Mouse (Mus musculus): ENCODE data around the gene Rpp14. TPM values are rescaled to one million over a fixed set of nuclear protein-coding genes. Genes with fewer than 3 reads are reported as not detected.

The Rpp14 gene
- polyA plus RNA-seq, 1 experiment from 2014 or later = 47.7 TPM

- ATAC-seq (replicated peaks; ENCODE audit: extremely low read depth, insufficient read depth, low FRiP score) = no peak
- Histone ChIP-seq H3K27me3 (ENCODE audit: control insufficient read depth, insufficient read depth, low read length) (no peaks in the 10 kb centered on the region), H3K4me1 (ENCODE audit: control insufficient read depth, insufficient read depth, low read length) (no peaks in the 10 kb centered on the region), H3K9me3 (replicated peaks; ENCODE audit: control insufficient read depth, low read length) (no peaks in the 10 kb centered on the region), H3K4me2 (ENCODE audit: low read depth, low read length) (no peak overlapping the region), H3K36me3 (ENCODE audit: control insufficient read depth, insufficient read depth) (peaks cover 3% of the 10 kb centered on the region; the same call in 1 of the 2 replicates), H3K9ac (ENCODE audit: low read length) (no peak overlapping the region), H3K27ac (ENCODE audit: low read length) (no peak overlapping the region), H3K4me3 (ENCODE audit: low read length) (no peak overlapping the region)
- WGBS = 95% methylated on average over 7 of the region's 7 CpGs
These were observed 27.5 kb upstream of the Rpp14 start for GRCm38 (mm10) chr14:8052661-8053060.

GRCm38 (mm10) chr14:8054310-8055102 is 25.7 kb upstream of the Rpp14 start:
- no peak overlapping the region for H3K4me3 ChIP-seq (ENCODE audit: low read length)
- H3K27me3 ChIP-seq (ENCODE audit: control insufficient read depth, insufficient read depth, low read length) = no peaks in the 10 kb centered on the region
- H3K9me3 ChIP-seq (replicated peaks; ENCODE audit: control insufficient read depth, low read length) = no peaks in the 10 kb centered on the region
- H3K4me1 ChIP-seq (ENCODE audit: control insufficient read depth, insufficient read depth, low read length) = no peaks in the 10 kb centered on the region
- no peak overlapping the region for H3K27ac ChIP-seq (ENCODE audit: low read length)
- WGBS = 44% methylated on average over 17 of the region's 17 CpGs
- peaks cover 3% of the 10 kb centered on the region; the same call in 1 of the 2 replicates for H3K36me3 ChIP-seq (ENCODE audit: control insufficient read depth, insufficient read depth)
- no peak overlapping the region for H3K4me2 ChIP-seq (ENCODE audit: low read depth, low read length)
- H3K9ac ChIP-seq (ENCODE audit: low read length) = no peak overlapping the region
- ATAC-seq (replicated peaks; ENCODE audit: extremely low read depth, insufficient read depth, low FRiP score) = no peak

DNA sequence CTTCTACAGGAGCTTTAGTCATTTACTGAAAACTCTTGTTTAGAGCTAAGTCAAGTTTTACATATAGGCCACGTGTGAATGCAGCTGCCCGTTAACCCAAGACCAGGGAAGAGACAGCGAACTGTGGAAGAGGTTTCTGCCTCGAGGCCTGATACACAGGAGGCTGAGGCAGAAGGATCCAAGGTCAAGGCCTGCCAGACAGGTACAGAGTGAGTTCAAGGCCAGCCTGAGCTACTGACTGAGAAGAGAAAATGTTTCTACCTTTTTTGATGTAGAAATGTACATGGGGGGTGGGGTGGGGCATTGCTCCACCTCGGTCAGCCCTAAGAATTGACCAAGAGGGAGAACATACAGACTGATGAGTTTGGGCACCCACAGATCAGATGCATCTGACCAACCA is 24.1 kb upstream of the Rpp14 start:
- no peak for ATAC-seq (replicated peaks; ENCODE audit: extremely low read depth, insufficient read depth, low FRiP score)
- WGBS = 88% methylated on average over 5 of the region's 5 CpGs
- no peaks in the 10 kb centered on the region for H3K4me1 ChIP-seq (ENCODE audit: control insufficient read depth, insufficient read depth, low read length)
- H3K4me2 ChIP-seq (ENCODE audit: low read depth, low read length) = no peak overlapping the region
- H3K36me3 ChIP-seq (ENCODE audit: control insufficient read depth, insufficient read depth) = no peaks in the 10 kb centered on the region
- no peak overlapping the region for H3K27ac ChIP-seq (ENCODE audit: low read length)
- no peak overlapping the region for H3K4me3 ChIP-seq (ENCODE audit: low read length)
- H3K9ac ChIP-seq (ENCODE audit: low read length) = no peak overlapping the region
- no peaks in the 10 kb centered on the region for H3K27me3 ChIP-seq (ENCODE audit: control insufficient read depth, insufficient read depth, low read length)
- H3K9me3 ChIP-seq (replicated peaks; ENCODE audit: control insufficient read depth, low read length) = no peaks in the 10 kb centered on the region

DNA sequence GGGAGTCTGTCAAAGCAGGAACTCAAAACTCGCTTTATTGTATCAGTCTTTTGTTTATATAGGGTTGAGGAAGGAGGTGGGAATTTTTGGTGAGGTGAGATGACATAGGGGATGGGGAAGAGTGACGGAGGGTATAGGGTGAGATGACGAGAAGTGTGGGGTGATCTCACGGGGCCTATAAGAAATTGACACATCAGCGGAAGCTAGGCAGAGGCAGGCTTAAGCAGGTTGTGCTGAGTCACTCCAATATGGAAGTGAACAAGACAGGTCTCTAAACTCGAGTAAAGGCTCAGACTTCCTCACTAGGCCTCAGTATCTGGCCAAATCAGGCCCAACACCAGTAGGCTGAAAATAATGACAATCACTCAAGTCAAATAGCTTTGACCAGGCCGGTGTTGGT is 20.2 kb upstream of the Rpp14 start:
- Histone ChIP-seq H3K27me3 (ENCODE audit: control insufficient read depth, insufficient read depth, low read length) (no peaks in the 10 kb centered on the region), H3K4me3 (ENCODE audit: low read length) (no peak overlapping the region), H3K27ac (ENCODE audit: low read length) (no peak overlapping the region), H3K9me3 (replicated peaks; ENCODE audit: control insufficient read depth, low read length) (no peaks in the 10 kb centered on the region), H3K4me2 (ENCODE audit: low read depth, low read length) (no peak overlapping the region), H3K36me3 (ENCODE audit: control insufficient read depth, insufficient read depth) (no peaks in the 10 kb centered on the region), H3K9ac (ENCODE audit: low read length) (no peak overlapping the region), H3K4me1 (ENCODE audit: control insufficient read depth, insufficient read depth, low read length) (no peaks in the 10 kb centered on the region)
- WGBS = 91% methylated on average over 7 of the region's 7 CpGs
- no peak for ATAC-seq (replicated peaks; ENCODE audit: extremely low read depth, insufficient read depth, low FRiP score)

GRCm38 (mm10) chr14:8062076-8062475 is 18.1 kb upstream of the Rpp14 start:
- no peak for ATAC-seq (replicated peaks; ENCODE audit: extremely low read depth, insufficient read depth, low FRiP score)
- peak overlapping the region; percentile 78 for H3K27ac ChIP-seq (ENCODE audit: low read length)

GRCm38 (mm10) chr14:8062537-8063301 is 17.4 kb upstream of the Rpp14 start:
- Histone ChIP-seq H3K9me3 (replicated peaks; ENCODE audit: control insufficient read depth, low read length) (no peaks in the 10 kb centered on the region), H3K27me3 (ENCODE audit: control insufficient read depth, insufficient read depth, low read length) (no peaks in the 10 kb centered on the region), H3K4me2 (ENCODE audit: low read depth, low read length) (no peak overlapping the region), H3K9ac (ENCODE audit: low read length) (no peak overlapping the region), H3K4me1 (ENCODE audit: control insufficient read depth, insufficient read depth, low read length) (no peaks in the 10 kb centered on the region), H3K4me3 (ENCODE audit: low read length) (no peak overlapping the region), H3K27ac (ENCODE audit: low read length) (peak overlapping the region; percentile 78), H3K36me3 (ENCODE audit: control insufficient read depth, insufficient read depth) (no peaks in the 10 kb centered on the region)
- peak; percentile 52 for ATAC-seq (replicated peaks; ENCODE audit: extremely low read depth, insufficient read depth, low FRiP score)
- WGBS = 57% methylated on average over 3 of the region's 3 CpGs

More at GRCm38 (mm10) chr14:8062076-8062475, 18.1 kb upstream of the Rpp14 start:
- Histone ChIP-seq H3K4me2 (ENCODE audit: low read depth, low read length) (no peak overlapping the region), H3K9me3 (replicated peaks; ENCODE audit: control insufficient read depth, low read length) (no peaks in the 10 kb centered on the region), H3K9ac (ENCODE audit: low read length) (no peak overlapping the region), H3K27me3 (ENCODE audit: control insufficient read depth, insufficient read depth, low read length) (no peaks in the 10 kb centered on the region), H3K4me1 (ENCODE audit: control insufficient read depth, insufficient read depth, low read length) (no peaks in the 10 kb centered on the region), H3K36me3 (ENCODE audit: control insufficient read depth, insufficient read depth) (no peaks in the 10 kb centered on the region), H3K4me3 (ENCODE audit: low read length) (no peak overlapping the region)
- 32% methylated on average over 3 of the region's 3 CpGs for WGBS

- H3K27me3 ChIP-seq (ENCODE audit: control insufficient read depth, insufficient read depth, low read length) = no peaks in the 10 kb centered on the region
- WGBS = 78% methylated on average over 8 of the region's 8 CpGs
- no peak for ATAC-seq (replicated peaks; ENCODE audit: extremely low read depth, insufficient read depth, low FRiP score)
These were observed 16.1 kb upstream of the Rpp14 start for GRCm38 (mm10) chr14:8063835-8064785.

GRCm38 (mm10) chr14:8080718-8081117 is 551 bp downstream of the Rpp14 start:
- H3K27me3 ChIP-seq (ENCODE audit: control insufficient read depth, insufficient read depth, low read length) = no peaks in the 10 kb centered on the region
- H3K9me3 ChIP-seq (replicated peaks; ENCODE audit: control insufficient read depth, low read length) = no peaks in the 10 kb centered on the region
- ATAC-seq (replicated peaks; ENCODE audit: extremely low read depth, insufficient read depth, low FRiP score) = no peak
- H3K27ac ChIP-seq (ENCODE audit: low read length) = peak overlapping the region; percentile 98
- peaks cover 11% of the 10 kb centered on the region for H3K4me1 ChIP-seq (ENCODE audit: control insufficient read depth, insufficient read depth, low read length)
- H3K4me3 ChIP-seq (ENCODE audit: low read length) = peak overlapping the region; percentile 85
- H3K4me2 ChIP-seq (ENCODE audit: low read depth, low read length) = peak overlapping the region; percentile 92
- peaks cover 19% of the 10 kb centered on the region for H3K36me3 ChIP-seq (ENCODE audit: control insufficient read depth, insufficient read depth)
- WGBS = 2% methylated on average over 11 of the region's 11 CpGs
- peak overlapping the region; percentile 94 for H3K9ac ChIP-seq (ENCODE audit: low read length)

More at GRCm38 (mm10) chr14:8063835-8064785, 16.1 kb upstream of the Rpp14 start:
- H3K9ac ChIP-seq (ENCODE audit: low read length) = no peak overlapping the region
- H3K4me1 ChIP-seq (ENCODE audit: control insufficient read depth, insufficient read depth, low read length) = no peaks in the 10 kb centered on the region
- no peaks in the 10 kb centered on the region for H3K36me3 ChIP-seq (ENCODE audit: control insufficient read depth, insufficient read depth)
- H3K27ac ChIP-seq (ENCODE audit: low read length) = no peak overlapping the region
- H3K4me3 ChIP-seq (ENCODE audit: low read length) = no peak overlapping the region
- no peaks in the 10 kb centered on the region for H3K9me3 ChIP-seq (replicated peaks; ENCODE audit: control insufficient read depth, low read length)
- H3K4me2 ChIP-seq (ENCODE audit: low read depth, low read length) = no peak overlapping the region
